In genomic region chr17:30129220-30129619, GRCm38 (mm10) we compare ENCODE assay signal across 23 mouse cellular contexts.
A peak's percentile ranks its signal among the peaks of the same experiment; 100 is the strongest.
DNase-seq lines count a peak whose midpoint lies in the region; ATAC-seq and TF ChIP-seq lines count a peak whose summit lies in the region.
"Had no signal": no experiment of that assay in that cellular context is flagged by ENCODE, and none has a peak within 500 bp of the region (broad histone marks: within the 10 kb centered on the region; RNA-seq: fewer than 3 reads in every experiment).

No protein-coding gene starts in this region.

- H3K4me1 ChIP-seq in forebrain, embryonic 14.5 days (ENCODE audit: control insufficient read depth, insufficient read depth, low read length): peaks cover 15% of the 10 kb centered on the region
- peaks cover 16% of the 10 kb centered on the region for H3K4me1 ChIP-seq in forebrain, embryonic 10.5 days
- H3K4me1 ChIP-seq in forebrain, embryonic 16.5 days (replicated peaks; ENCODE audit: control insufficient read depth, insufficient read depth, low read length): peaks cover 27% of the 10 kb centered on the region
- H3K4me1 ChIP-seq in forebrain, postnatal 0 days (ENCODE audit: insufficient read depth): peaks cover 14% of the 10 kb centered on the region

- H3K4me3 ChIP-seq in forebrain, embryonic 14.5 days (ENCODE audit: low read depth, low read length): no peak overlapping the region
- H3K4me3 ChIP-seq in forebrain, embryonic 10.5 days: no peak overlapping the region
- no peak overlapping the region for H3K4me3 ChIP-seq in forebrain, embryonic 16.5 days (replicated peaks; ENCODE audit: low read length)
- H3K4me3 ChIP-seq in forebrain, postnatal 0 days (ENCODE audit: low read depth, low read length): no peak overlapping the region
- H3K4me3 ChIP-seq: embryonic facial prominence, embryonic 13.5 days; embryonic facial prominence, embryonic 15.5 days; forebrain, embryonic 13.5 days had no signal

- no peak overlapping the region for H3K27ac ChIP-seq in forebrain, embryonic 14.5 days (ENCODE audit: low read depth, low read length)
- no peak overlapping the region for H3K27ac ChIP-seq in forebrain, embryonic 10.5 days
- no peak overlapping the region for H3K27ac ChIP-seq in forebrain, embryonic 16.5 days (ENCODE audit: low read length)
- no peak overlapping the region for H3K27ac ChIP-seq in forebrain, postnatal 0 days (ENCODE audit: low read depth, low read length)
- H3K27ac ChIP-seq: embryonic facial prominence, embryonic 13.5 days; embryonic facial prominence, embryonic 15.5 days had no signal

- H3K9ac ChIP-seq in forebrain, embryonic 14.5 days (ENCODE audit: low read length): no peak overlapping the region
- no peak overlapping the region for H3K9ac ChIP-seq in forebrain, embryonic 16.5 days (replicated peaks; ENCODE audit: low read depth, low read length)
- no peak overlapping the region for H3K9ac ChIP-seq in forebrain, postnatal 0 days
- H3K9ac ChIP-seq: embryonic facial prominence, embryonic 13.5 days; embryonic facial prominence, embryonic 15.5 days; forebrain, embryonic 13.5 days had no signal

- WGBS in forebrain, embryonic 14.5 days: 53% methylated on average over 7 of the region's 7 CpGs
- WGBS in forebrain, embryonic 10.5 days: 93% methylated on average over 7 of the region's 7 CpGs
- 35% methylated on average over 7 of the region's 7 CpGs for WGBS in forebrain, embryonic 16.5 days
- 40% methylated on average over 7 of the region's 7 CpGs for WGBS in forebrain, postnatal 0 days

- TF ChIP-seq CTCF in forebrain, postnatal 0 days (IDR thresholded peaks at IDR 0.05; ENCODE audit: low read depth): no peak
- TF ChIP-seq CTCF in brain, embryonic 14.5 days (IDR thresholded peaks at IDR 0.05; ENCODE audit: borderline replicate concordance, extremely low read depth, insufficient read depth, insufficient read length): no peak

- no peaks in the 10 kb centered on the region for H3K27me3 ChIP-seq in forebrain, embryonic 14.5 days (replicated peaks; ENCODE audit: control insufficient read depth, insufficient read depth, low read length)
- H3K27me3 ChIP-seq in forebrain, embryonic 10.5 days (ENCODE audit: poor library complexity, severe bottlenecking): no peaks in the 10 kb centered on the region
- H3K27me3 ChIP-seq in forebrain, embryonic 16.5 days (replicated peaks; ENCODE audit: control insufficient read depth, insufficient read depth, low read length): no peaks in the 10 kb centered on the region
- H3K27me3 ChIP-seq in forebrain, postnatal 0 days (ENCODE audit: insufficient read depth, low read length): no peaks in the 10 kb centered on the region
- H3K27me3 ChIP-seq: CH12.LX; embryonic facial prominence, embryonic 13.5 days; embryonic facial prominence, embryonic 15.5 days; forebrain, embryonic 13.5 days; Patski had no signal

- 0 out of 2 replicates have a peak, but pooled peaks have one; percentile 18 for ATAC-seq in forebrain, embryonic 14.5 days
- ATAC-seq in forebrain, embryonic 16.5 days: peak; percentile 73; the same call in 1 of the 2 replicates
- no peak; the same call in 1 of the 2 replicates for ATAC-seq in forebrain, postnatal 0 days
- ATAC-seq: activated CD4-positive, CD25-positive, alpha-beta regulatory T cell, adult 4 months; Patski had no signal

- DNase-seq in forebrain, embryonic 14.5 days (ENCODE audit: low spot score): peak; percentile 26
- DNase-seq in forebrain, embryonic 10.5 days (ENCODE audit: extremely low spot score, low spot score): no peak
- DNase-seq in forebrain, postnatal 0 days: no peak
- peak; percentile 51 for DNase-seq in brain, embryonic 14.5 days (ENCODE audit: low read depth)
- DNase-seq: adrenal gland, adult 8-10 months; adrenal gland, postnatal 14 days; adrenal gland, postnatal 36 days; B cell, adult 2 months; cerebellum, adult 11 months; cerebellum, adult 18-20 months; cerebellum, adult 8-10 months; cerebellum, adult 9-11 months; cerebellum, postnatal 14 days; cerebellum, postnatal 36 days; embryo, embryonic 11 days had no signal

- TF ChIP-seq POLR2A in brain, embryonic 14.5 days (IDR thresholded peaks at IDR 0.05; ENCODE audit: borderline replicate concordance, extremely low read depth, insufficient read depth, insufficient read length, poor library complexity, severe bottlenecking): no peak

- no peak overlapping the region for H3K4me2 ChIP-seq in forebrain, embryonic 14.5 days (ENCODE audit: low read length)
- no peak overlapping the region for H3K4me2 ChIP-seq in forebrain, embryonic 16.5 days (ENCODE audit: low read length)
- no peak overlapping the region for H3K4me2 ChIP-seq in forebrain, postnatal 0 days (ENCODE audit: low read depth)
- H3K4me2 ChIP-seq: embryonic facial prominence, embryonic 13.5 days; embryonic facial prominence, embryonic 15.5 days; forebrain, embryonic 13.5 days had no signal

- no peaks in the 10 kb centered on the region for H3K9me3 ChIP-seq in forebrain, embryonic 14.5 days (replicated peaks; ENCODE audit: control insufficient read depth, low read length)
- no peaks in the 10 kb centered on the region for H3K9me3 ChIP-seq in forebrain, embryonic 10.5 days
- no peaks in the 10 kb centered on the region for H3K9me3 ChIP-seq in forebrain, embryonic 16.5 days (ENCODE audit: control insufficient read depth, low read length)
- no peaks in the 10 kb centered on the region for H3K9me3 ChIP-seq in forebrain, postnatal 0 days (ENCODE audit: low read length)
- H3K9me3 ChIP-seq: embryonic facial prominence, embryonic 13.5 days; embryonic facial prominence, embryonic 15.5 days; forebrain, embryonic 13.5 days; G1E had no signal

- H3K36me3 ChIP-seq in forebrain, embryonic 14.5 days (ENCODE audit: control insufficient read depth, insufficient read depth, low read length): no peaks in the 10 kb centered on the region
- H3K36me3 ChIP-seq in forebrain, embryonic 10.5 days (replicated peaks): peaks cover 21% of the 10 kb centered on the region
- H3K36me3 ChIP-seq in forebrain, embryonic 16.5 days (ENCODE audit: control insufficient read depth, insufficient read depth): no peaks in the 10 kb centered on the region
- H3K36me3 ChIP-seq in forebrain, postnatal 0 days (ENCODE audit: insufficient read depth): no peaks in the 10 kb centered on the region
- H3K36me3 ChIP-seq: embryonic facial prominence, embryonic 15.5 days had no signal

Comparison
In these comparisons a context has a peak if more than half of its experiments do, and no peak if none do; other contexts are left out.
1. DNase-seq: peak in forebrain, embryonic 14.5 days (single experiment) and brain, embryonic 14.5 days (single experiment); none in forebrain, embryonic 10.5 days (single experiment) and forebrain, postnatal 0 days (single experiment).